Mouse (Mus musculus): ENCODE data around the gene Mrps5. TPM values are rescaled to one million over a fixed set of nuclear protein-coding genes. Genes with fewer than 3 reads are reported as not detected.
A peak's percentile ranks its signal among the peaks of the same experiment; 100 is the strongest.

Mrps5 gene
- total and polyA plus RNA-seq, 2 experiments from 2014 or later, result 69.7 to 129 TPM

DNA sequence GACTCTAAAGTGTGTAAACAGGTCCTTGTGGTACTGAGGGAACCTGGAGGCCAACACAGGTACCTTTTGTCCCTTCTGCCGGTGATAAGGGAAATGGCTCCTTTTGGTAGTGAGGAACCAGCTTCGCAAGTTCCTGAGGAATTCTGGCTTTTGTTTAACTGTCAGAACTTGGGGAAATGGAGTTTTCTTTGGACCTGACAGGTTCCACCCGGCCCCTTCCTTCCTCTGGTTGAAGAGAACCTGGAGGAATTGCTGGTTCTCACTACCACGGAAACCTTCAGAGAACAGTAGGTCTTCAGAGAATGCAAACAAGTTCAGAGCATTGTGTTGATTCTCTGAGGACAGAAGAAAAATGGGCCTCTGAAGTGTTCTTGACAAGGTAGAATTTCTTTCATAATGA, 24.4 kb downstream of the Mrps5 start:
- H3K36me3 ChIP-seq (ENCODE audit: insufficient read depth, low read length), result no peaks in the 10 kb centered on the region
- H3K4me1 ChIP-seq (ENCODE audit: insufficient read depth, low read length), result no peaks in the 10 kb centered on the region
- no peaks in the 10 kb centered on the region for H3K27me3 ChIP-seq (ENCODE audit: insufficient read depth, low read length)
- no peak overlapping the region for H3K4me2 ChIP-seq (ENCODE audit: low read depth, low read length)
- no peak for TF ChIP-seq CTCF (IDR thresholded peaks at IDR 0.05; ENCODE audit: low read depth)
- H3K4me3 ChIP-seq (ENCODE audit: low read length), result no peak overlapping the region
- ATAC-seq (no peak), DNase-seq (ENCODE audit: low spot score) (no peak)
- H3K9ac ChIP-seq (replicated peaks; ENCODE audit: low read length), result no peak overlapping the region
- WGBS, result 86% methylated on average over 4 of the region's 4 CpGs
- no peaks in the 10 kb centered on the region for H3K9me3 ChIP-seq (ENCODE audit: low read length)
- no peak overlapping the region for H3K27ac ChIP-seq

- no peaks in the 10 kb centered on the region for H3K36me3 ChIP-seq (ENCODE audit: insufficient read depth, low read length)
- 95% methylated on average over 4 of the region's 4 CpGs for WGBS
- TF ChIP-seq CTCF (IDR thresholded peaks at IDR 0.05; ENCODE audit: low read depth), result no peak
These were observed 25.3 kb downstream of the Mrps5 start for GRCm38 (mm10) chr2:127612288-127612687.

DNA sequence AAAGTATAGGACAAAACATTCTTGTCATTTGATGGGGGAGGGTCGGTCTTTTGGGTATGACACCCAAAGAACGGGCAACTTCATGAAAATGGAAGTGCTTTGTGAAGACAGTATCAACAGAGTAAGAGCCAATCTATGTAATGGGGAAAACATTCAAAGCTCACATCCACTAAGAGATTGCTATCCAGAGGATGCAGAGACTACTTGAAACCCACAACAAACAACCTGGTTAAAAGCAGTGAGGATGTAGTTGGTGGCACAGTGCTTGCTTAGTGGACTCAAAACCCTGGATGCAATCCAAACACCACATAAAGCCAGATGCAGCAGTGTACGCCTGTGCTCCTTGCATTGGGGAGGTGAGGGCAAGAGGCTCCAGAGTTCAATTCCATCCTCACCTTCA, 32.3 kb downstream of the Mrps5 start:
- H3K27ac ChIP-seq, result no peak overlapping the region
- DNase-seq (ENCODE audit: low spot score) (no peak), ATAC-seq (no peak)
- H3K9me3 ChIP-seq (ENCODE audit: low read length), result no peaks in the 10 kb centered on the region
- H3K27me3 ChIP-seq (ENCODE audit: insufficient read depth, low read length), result no peaks in the 10 kb centered on the region
- no peak overlapping the region for H3K9ac ChIP-seq (replicated peaks; ENCODE audit: low read length)
- 79% methylated on average over 3 of the region's 3 CpGs for WGBS
- H3K4me3 ChIP-seq (ENCODE audit: low read length), result no peak overlapping the region
- H3K36me3 ChIP-seq (ENCODE audit: insufficient read depth, low read length), result no peaks in the 10 kb centered on the region
- no peaks in the 10 kb centered on the region for H3K4me1 ChIP-seq (ENCODE audit: insufficient read depth, low read length)
- no peak overlapping the region for H3K4me2 ChIP-seq (ENCODE audit: low read depth, low read length)
- no peak for TF ChIP-seq CTCF (IDR thresholded peaks at IDR 0.05; ENCODE audit: low read depth)

More at GRCm38 (mm10) chr2:127612288-127612687, 25.3 kb downstream of the Mrps5 start:
- ATAC-seq (no peak), DNase-seq (ENCODE audit: low spot score) (no peak)
- Histone ChIP-seq H3K9me3 (ENCODE audit: low read length) (no peaks in the 10 kb centered on the region), H3K4me3 (ENCODE audit: low read length) (no peak overlapping the region), H3K27me3 (ENCODE audit: insufficient read depth, low read length) (no peaks in the 10 kb centered on the region), H3K4me2 (ENCODE audit: low read depth, low read length) (no peak overlapping the region), H3K4me1 (ENCODE audit: insufficient read depth, low read length) (no peaks in the 10 kb centered on the region), H3K9ac (replicated peaks; ENCODE audit: low read length) (no peak overlapping the region), H3K27ac (no peak overlapping the region)

DNA sequence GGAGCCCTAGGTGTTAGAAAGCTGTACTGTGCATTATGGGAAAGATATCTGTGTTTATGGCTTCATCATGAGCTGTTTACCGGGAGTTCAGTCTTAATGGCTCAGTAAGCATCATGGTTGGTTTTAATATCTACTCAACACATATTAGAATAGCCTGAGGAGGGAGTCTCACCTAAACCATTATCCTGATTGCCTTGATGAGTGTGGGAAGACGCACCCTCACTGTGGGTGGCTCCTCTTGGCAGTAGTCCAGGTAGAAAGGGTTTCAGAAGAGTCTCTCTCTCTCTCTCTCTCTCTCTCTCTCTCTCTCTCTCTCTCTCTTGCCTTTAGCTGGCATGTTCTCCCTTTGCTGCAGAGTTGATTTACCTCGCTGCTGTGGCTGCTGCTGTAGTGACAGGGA, 35.0 kb downstream of the Mrps5 start:
- H3K4me3 ChIP-seq (ENCODE audit: low read length), result no peak overlapping the region
- ATAC-seq (peak; percentile 63; the same call in 1 of the 2 replicates), DNase-seq (ENCODE audit: low spot score) (peak; percentile 36)
- H3K27ac ChIP-seq, result no peak overlapping the region; the same call in 1 of the 2 replicates
- H3K9me3 ChIP-seq (ENCODE audit: low read length), result no peaks in the 10 kb centered on the region
- no peak for TF ChIP-seq CTCF (IDR thresholded peaks at IDR 0.05; ENCODE audit: low read depth)
- no peak overlapping the region for H3K4me2 ChIP-seq (ENCODE audit: low read depth, low read length)
- H3K36me3 ChIP-seq (ENCODE audit: insufficient read depth, low read length), result no peaks in the 10 kb centered on the region
- no peaks in the 10 kb centered on the region for H3K4me1 ChIP-seq (ENCODE audit: insufficient read depth, low read length)
- H3K9ac ChIP-seq (replicated peaks; ENCODE audit: low read length), result no peak overlapping the region
- 40% methylated on average over 3 of the region's 3 CpGs for WGBS
- no peaks in the 10 kb centered on the region for H3K27me3 ChIP-seq (ENCODE audit: insufficient read depth, low read length)

GRCm38 (mm10) chr2:127624786-127625185, 37.8 kb downstream of the Mrps5 start:
- Histone ChIP-seq H3K4me1 (ENCODE audit: insufficient read depth, low read length) (no peaks in the 10 kb centered on the region), H3K27ac (no peak overlapping the region), H3K4me2 (ENCODE audit: low read depth, low read length) (no peak overlapping the region), H3K9ac (replicated peaks; ENCODE audit: low read length) (no peak overlapping the region), H3K4me3 (ENCODE audit: low read length) (no peak overlapping the region), H3K27me3 (ENCODE audit: insufficient read depth, low read length) (no peaks in the 10 kb centered on the region), H3K36me3 (ENCODE audit: insufficient read depth, low read length) (no peaks in the 10 kb centered on the region), H3K9me3 (ENCODE audit: low read length) (no peaks in the 10 kb centered on the region)
- DNase-seq (ENCODE audit: low spot score) (no peak), ATAC-seq (no peak)
- TF ChIP-seq CTCF (IDR thresholded peaks at IDR 0.05; ENCODE audit: low read depth), result no peak
- WGBS, result 82% methylated on average over 2 of the region's 2 CpGs

GRCm38 (mm10) chr2:127625659-127626058, 38.6 kb downstream of the Mrps5 start:
- Histone ChIP-seq H3K4me2 (ENCODE audit: low read depth, low read length) (no peak overlapping the region), H3K27me3 (ENCODE audit: insufficient read depth, low read length) (no peaks in the 10 kb centered on the region), H3K9me3 (ENCODE audit: low read length) (no peaks in the 10 kb centered on the region), H3K4me1 (ENCODE audit: insufficient read depth, low read length) (no peaks in the 10 kb centered on the region), H3K27ac (no peak overlapping the region), H3K36me3 (ENCODE audit: insufficient read depth, low read length) (no peaks in the 10 kb centered on the region), H3K4me3 (ENCODE audit: low read length) (no peak overlapping the region), H3K9ac (replicated peaks; ENCODE audit: low read length) (no peak overlapping the region)
- TF ChIP-seq CTCF (IDR thresholded peaks at IDR 0.05; ENCODE audit: low read depth), result no peak
- DNase-seq (ENCODE audit: low spot score) (no peak), ATAC-seq (no peak)
- 78% methylated on average over 5 of the region's 5 CpGs for WGBS

- no peak for TF ChIP-seq CTCF (IDR thresholded peaks at IDR 0.05; ENCODE audit: low read depth)
- H3K4me2 ChIP-seq (ENCODE audit: low read depth, low read length), result no peak overlapping the region
- no peak overlapping the region for H3K9ac ChIP-seq (replicated peaks; ENCODE audit: low read length)
- no peak overlapping the region for H3K4me3 ChIP-seq (ENCODE audit: low read length)
- DNase-seq (ENCODE audit: low spot score), result peak; percentile 16
- ATAC-seq, result peak; percentile 58; the same call in 1 of the 2 replicates
- no peaks in the 10 kb centered on the region for H3K9me3 ChIP-seq (ENCODE audit: low read length)
- H3K4me1 ChIP-seq (ENCODE audit: insufficient read depth, low read length), result no peaks in the 10 kb centered on the region
- no peaks in the 10 kb centered on the region for H3K36me3 ChIP-seq (ENCODE audit: insufficient read depth, low read length)
- 37% methylated on average over 6 of the region's 6 CpGs for WGBS
- no peak overlapping the region for H3K27ac ChIP-seq
- no peaks in the 10 kb centered on the region for H3K27me3 ChIP-seq (ENCODE audit: insufficient read depth, low read length)
These were observed 40.3 kb downstream of the Mrps5 start for GRCm38 (mm10) chr2:127627354-127627753.
